Mouse (Mus musculus) stomach, postnatal 0 days (tissue): ENCODE results near the gene Bmp10. TPM values are rescaled to one million over a fixed set of nuclear protein-coding genes. Genes with fewer than 3 reads are reported as not detected.

Source experiments
- ATAC-seq: fragments of 200-750 bp; cut with Nextera tagmentation; 2 replicates; pipeline ENCODE4 v1.8.0; 2017; ENCODE audit not compliant: low FRiP score, low TSS enrichment
- DNase-seq: peaks from one replicate; pipeline ENCODE4 v3.0.0-alpha.2; 2016; ENCODE audit warnings: low spot score
- H3K27ac ChIP-seq: fragments of 300-500 bp; sonication (generic); replicated peaks from 2 replicates; pipeline ENCODE4 v1.5.1; 2014; ENCODE audit warnings: mild to moderate bottlenecking, control low read depth
- H3K27me3 ChIP-seq: fragments of 300-500 bp; sonication (generic); 2 replicates; pipeline ENCODE4 v1.6.1; 2014; ENCODE audit warnings: low read length; ENCODE audit not compliant: control insufficient read depth, insufficient read depth
- H3K36me3 ChIP-seq: fragments of 300-500 bp; sonication (generic); 2 replicates; pipeline ENCODE4 v1.6.1; 2014; ENCODE audit warnings: low read length, mixed read lengths; ENCODE audit not compliant: control insufficient read depth, insufficient read depth
- H3K4me1 ChIP-seq: fragments of 300-500 bp; sonication (generic); replicated peaks from 2 replicates; pipeline ENCODE4 v1.6.1; 2014; ENCODE audit warnings: antibody characterized with exemption; ENCODE audit not compliant: control insufficient read depth, insufficient read depth
- H3K4me2 ChIP-seq: fragments of 300-500 bp; sonication (generic); replicated peaks from 2 replicates; pipeline ENCODE4 v1.6.1; 2014; ENCODE audit warnings: low read depth, mild to moderate bottlenecking, control low read depth, moderate library complexity
- H3K4me3 ChIP-seq: fragments of 300-500 bp; sonication (generic); 2 replicates; pipeline ENCODE4 v1.5.1; 2014; ENCODE audit warnings: low read depth, low read length, control low read depth
- H3K9ac ChIP-seq: fragments of 300-500 bp; sonication (generic); 2 replicates; pipeline ENCODE4 v1.6.1; 2014; ENCODE audit warnings: mild to moderate bottlenecking, low read length, control low read depth, mixed read lengths
- H3K9me3 ChIP-seq: fragments of 300-500 bp; sonication (generic); 2 replicates; pipeline ENCODE4 v1.6.1; 2016; ENCODE audit warnings: low read length; ENCODE audit not compliant: control insufficient read depth
- CTCF ChIP-seq: IDR thresholded peaks from 2 replicates; pipeline ENCODE4 v1.5.1; 2016; ENCODE audit warnings: antibody characterized with exemption, low read depth, mild to moderate bottlenecking, moderate library complexity
- EP300 ChIP-seq: optimal IDR thresholded peaks from 2 replicates; pipeline ENCODE3; 2016; ENCODE audit warnings: antibody characterized with exemption
- WGBS: fragments of 180-500 bp; shearing (Covaris S2); extraction: QIAGEN DNeasy Blood & Tissue Kit; methylation state at CpG from one replicate; pipeline ENCODE4 v1.1.7; 2014; 5-methylcytosine and 5-hydroxymethylcytosine counted together
- polyA plus RNA-seq: library from polyadenylated mRNA; unstranded; fragments of >200 nt; fragmentation: Nextera tagmentation; extraction: Ambion mirVana; gene quantifications from 2 replicates; pipeline ENCODE4 v1.2.1, GENCODE M21; 2015

Gene Bmp10
- polyA plus RNA-seq = not detected in 2 replicates

DNA sequence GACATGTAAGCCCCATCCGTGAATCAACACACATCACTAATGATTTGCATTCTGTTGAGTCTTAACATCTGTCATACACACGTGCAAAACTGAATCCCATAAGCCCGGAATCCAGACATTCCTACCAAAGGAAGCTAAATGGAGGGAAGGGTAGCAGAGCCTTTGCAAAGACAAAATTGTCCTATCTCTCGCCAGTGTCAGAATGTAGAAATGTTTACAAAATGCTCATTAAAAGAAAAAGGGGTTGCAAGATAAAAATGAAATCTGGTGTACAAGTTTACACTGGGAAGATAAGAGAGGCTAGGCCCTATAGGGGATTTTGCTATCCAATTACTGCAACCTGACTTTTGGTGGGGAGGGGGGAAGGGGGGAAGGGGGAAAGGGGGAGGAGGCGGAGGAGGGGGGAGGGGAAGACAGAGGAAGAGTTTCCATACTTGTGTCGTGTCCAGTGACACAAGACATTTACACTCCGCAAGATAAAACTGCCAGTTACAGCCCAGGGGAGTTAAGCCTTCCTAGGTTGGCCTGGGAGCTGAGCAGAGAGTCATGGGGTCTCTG is at the start of gene Bmp10:
TSS of gene Bmp10 (plus strand) at position 508 of the 558 bp plus-strand sequence.
- H3K4me3 ChIP-seq = no peak within 1 kb of the TSS
- H3K27ac ChIP-seq = no peak within 1 kb of the TSS
- no peak within 1 kb of the TSS for H3K4me2 ChIP-seq
- no peaks in the 10 kb centered on the region for H3K27me3 ChIP-seq
- no peaks in the 10 kb centered on the region for H3K4me1 ChIP-seq
- H3K9me3 ChIP-seq = no peaks in the 10 kb centered on the region
- TF ChIP-seq CTCF (no peak), EP300 (no peak)
- 54% methylated on average over 7 of the region's 7 CpGs for WGBS
- no peak within 1 kb of the TSS for H3K9ac ChIP-seq
- DNase-seq (no peak), ATAC-seq (no peak)
- H3K36me3 ChIP-seq = no peaks in the 10 kb centered on the region

DNA sequence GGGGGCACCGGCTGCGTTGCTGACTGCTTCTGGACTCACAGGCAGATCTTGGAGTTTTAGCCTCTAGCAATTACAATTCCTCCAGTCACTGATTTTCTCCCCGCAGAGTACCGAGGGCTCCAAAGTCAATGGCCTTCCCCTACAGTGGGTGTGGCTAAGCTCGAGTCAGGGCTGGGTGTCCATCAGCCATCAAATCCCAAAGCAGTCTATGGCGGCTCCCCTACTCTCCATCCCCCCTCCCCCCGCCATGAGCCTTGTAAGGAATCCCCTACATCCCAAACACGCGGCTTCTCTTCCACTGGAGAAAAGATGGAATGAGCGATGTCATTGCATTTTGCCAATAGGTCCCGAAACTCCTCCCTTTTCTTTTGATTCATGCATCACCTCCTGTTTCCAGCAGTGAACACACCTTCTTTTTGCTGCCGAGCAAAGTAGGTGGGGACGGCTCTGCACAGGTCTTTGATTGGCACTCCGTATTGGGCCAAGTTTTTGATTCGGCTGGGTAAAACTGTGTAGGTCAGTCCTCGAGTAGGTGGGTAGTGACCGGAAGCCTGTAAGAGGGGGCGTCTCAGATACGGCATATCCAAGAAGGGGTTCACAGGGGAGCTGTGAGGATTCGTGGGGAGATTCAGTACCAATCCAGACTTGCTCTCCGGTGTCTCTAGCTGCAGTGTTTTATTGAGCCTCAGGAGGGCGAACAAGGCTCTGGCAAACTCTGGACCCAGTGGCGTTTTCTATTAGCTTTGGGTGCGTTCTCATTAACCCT is 44.7 kb upstream of the Bmp10 start:
- no peak for ATAC-seq

DNA sequence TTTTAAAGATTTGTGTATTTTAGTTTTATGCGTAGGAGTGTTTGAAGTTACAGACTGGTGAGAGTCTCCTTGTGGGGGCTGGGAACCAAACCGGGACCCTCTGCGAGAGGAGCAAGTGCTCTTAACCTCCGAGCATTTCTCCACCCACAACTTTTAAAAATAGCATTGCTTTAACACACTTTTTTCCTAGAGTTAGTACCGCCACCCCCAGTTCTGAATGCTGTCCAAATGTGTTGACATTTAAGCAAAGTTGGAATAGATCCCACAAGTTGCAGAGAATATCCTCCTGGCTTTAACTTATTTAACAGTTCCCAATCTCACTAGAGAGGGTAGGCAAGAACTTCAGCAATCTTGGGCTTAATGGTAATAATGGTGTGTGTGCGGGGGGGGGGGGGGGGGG is 44.0 kb upstream of the Bmp10 start:
- no peak for ATAC-seq
- H3K27ac ChIP-seq = no peak overlapping the region
- no peak for DNase-seq
- WGBS = 29% methylated on average over 5 of the region's 6 CpGs
- H3K9me3 ChIP-seq = no peaks in the 10 kb centered on the region
- no peaks in the 10 kb centered on the region for H3K36me3 ChIP-seq
- H3K27me3 ChIP-seq = no peaks in the 10 kb centered on the region
- H3K4me3 ChIP-seq = no peak overlapping the region
- no peak overlapping the region for H3K9ac ChIP-seq
- no peaks in the 10 kb centered on the region for H3K4me1 ChIP-seq
- H3K4me2 ChIP-seq = peak overlapping the region; percentile 62
- no peak for TF ChIP-seq EP300
- TF ChIP-seq CTCF = no peak

More for the DNA sequence above, 44.7 kb upstream of the Bmp10 start:
- Histone ChIP-seq H3K4me2 (peak overlapping the region; percentile 62), H3K4me1 (no peaks in the 10 kb centered on the region), H3K4me3 (peak overlapping the region; percentile 33), H3K27ac (no peak overlapping the region), H3K27me3 (no peaks in the 10 kb centered on the region), H3K9ac (no peak overlapping the region), H3K9me3 (no peaks in the 10 kb centered on the region), H3K36me3 (no peaks in the 10 kb centered on the region)
- WGBS = 11% methylated on average over 24 of the region's 24 CpGs
- peak; percentile 63 for DNase-seq
- TF ChIP-seq EP300 (no peak), CTCF (peak; percentile 74)

DNA sequence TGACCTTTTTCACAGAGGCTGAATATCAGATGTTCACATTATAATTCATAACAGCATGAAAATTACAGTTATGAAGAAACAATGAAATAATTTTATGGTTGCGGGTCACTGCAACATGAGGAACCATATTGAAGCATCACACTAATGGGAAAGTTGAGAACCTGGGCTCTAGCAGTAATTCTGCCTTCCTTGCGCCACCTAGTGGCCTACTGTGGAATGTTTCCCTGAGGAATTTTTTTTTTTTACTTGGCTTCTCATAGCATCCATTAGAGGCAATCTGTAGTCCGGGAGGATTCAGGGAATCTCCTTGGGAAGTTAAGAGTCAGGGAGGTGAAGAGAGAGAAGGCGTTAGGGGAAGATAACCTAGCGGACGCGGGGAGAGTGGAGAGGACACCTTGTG is 42.6 kb upstream of the Bmp10 start:
- WGBS = 7% methylated on average over 7 of the region's 7 CpGs
- no peak overlapping the region for H3K9ac ChIP-seq
- no peaks in the 10 kb centered on the region for H3K27me3 ChIP-seq
- H3K4me2 ChIP-seq = no peak overlapping the region
- ATAC-seq (no peak), DNase-seq (peak; percentile 78)
- no peak overlapping the region for H3K27ac ChIP-seq
- TF ChIP-seq CTCF = peak; percentile 93
- no peak for TF ChIP-seq EP300
- H3K36me3 ChIP-seq = no peaks in the 10 kb centered on the region
- no peaks in the 10 kb centered on the region for H3K9me3 ChIP-seq
- H3K4me3 ChIP-seq = no peak overlapping the region
- H3K4me1 ChIP-seq = no peaks in the 10 kb centered on the region

DNA sequence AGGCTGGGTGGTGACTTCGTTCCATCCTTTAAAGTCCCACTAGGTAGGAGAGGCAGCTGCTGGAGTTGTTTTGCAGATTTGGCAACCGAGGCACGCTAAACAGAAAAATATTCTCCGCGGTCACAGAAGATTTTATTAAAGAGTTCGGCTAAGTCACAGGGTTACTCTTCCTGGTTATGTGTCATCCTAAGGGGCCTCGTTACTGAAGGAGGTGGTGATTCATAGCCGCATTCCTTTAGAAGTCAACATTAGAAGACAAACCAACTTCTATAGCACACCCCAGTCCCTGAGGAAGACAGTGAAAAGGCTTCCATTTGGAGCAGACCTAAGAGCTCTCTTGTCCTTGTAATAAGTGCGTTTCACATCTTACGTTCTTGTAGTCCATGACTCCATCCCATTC is 42.1 kb upstream of the Bmp10 start:
- H3K9ac ChIP-seq = no peak overlapping the region
- ATAC-seq = no peak
- no peak overlapping the region for H3K4me2 ChIP-seq
- H3K27me3 ChIP-seq = no peaks in the 10 kb centered on the region
- no peak overlapping the region for H3K4me3 ChIP-seq
- DNase-seq = no peak
- no peaks in the 10 kb centered on the region for H3K36me3 ChIP-seq
- TF ChIP-seq CTCF = no peak
- H3K4me1 ChIP-seq = no peaks in the 10 kb centered on the region
- 82% methylated on average over 10 of the region's 10 CpGs for WGBS
- H3K9me3 ChIP-seq = no peaks in the 10 kb centered on the region
- no peak overlapping the region for H3K27ac ChIP-seq

DNA sequence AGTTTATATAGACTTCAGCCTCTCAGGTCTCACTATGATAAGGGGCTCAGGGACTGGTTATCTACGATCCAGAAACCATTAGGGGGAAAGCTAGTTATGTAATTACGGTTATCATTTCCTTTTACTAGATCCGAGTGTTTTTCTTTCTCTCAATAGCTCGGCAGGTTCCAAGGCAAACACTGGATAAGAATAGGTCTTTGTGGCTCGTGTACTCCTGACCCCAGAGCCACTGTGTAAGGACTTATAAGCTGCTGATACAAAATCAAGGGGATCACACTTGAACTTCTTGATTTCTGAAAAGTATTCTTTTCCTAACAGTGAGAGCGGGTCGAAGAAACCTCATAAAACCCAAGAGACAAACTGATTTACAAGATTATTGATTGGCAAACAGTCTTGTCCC is 39.9 kb upstream of the Bmp10 start, which contains the start of gene Gkn3:
TSS of gene Gkn3 (minus strand) at position 59 of the 400 bp plus-strand sequence.
- Histone ChIP-seq H3K27ac (no peak within 1 kb of the TSS), H3K27me3 (no peaks in the 10 kb centered on the region), H3K4me1 (no peaks in the 10 kb centered on the region), H3K4me2 (no peak within 1 kb of the TSS), H3K9me3 (no peaks in the 10 kb centered on the region), H3K36me3 (no peaks in the 10 kb centered on the region), H3K4me3 (no peak within 1 kb of the TSS), H3K9ac (no peak within 1 kb of the TSS)
- 40% methylated on average over 7 of the region's 7 CpGs for WGBS
- TF ChIP-seq EP300 (no peak), CTCF (no peak)
- peak; percentile 12 for DNase-seq
- peak; percentile 45; the same call in 1 of the 2 replicates for ATAC-seq
